Mouse (Mus musculus): ENCODE data around the gene Fopnl. TPM values are rescaled to one million over a fixed set of nuclear protein-coding genes. Genes with fewer than 3 reads are reported as not detected.

Gene Fopnl
- polyA plus RNA-seq, 1 experiment from 2014 or later: 176 TPM

DNA sequence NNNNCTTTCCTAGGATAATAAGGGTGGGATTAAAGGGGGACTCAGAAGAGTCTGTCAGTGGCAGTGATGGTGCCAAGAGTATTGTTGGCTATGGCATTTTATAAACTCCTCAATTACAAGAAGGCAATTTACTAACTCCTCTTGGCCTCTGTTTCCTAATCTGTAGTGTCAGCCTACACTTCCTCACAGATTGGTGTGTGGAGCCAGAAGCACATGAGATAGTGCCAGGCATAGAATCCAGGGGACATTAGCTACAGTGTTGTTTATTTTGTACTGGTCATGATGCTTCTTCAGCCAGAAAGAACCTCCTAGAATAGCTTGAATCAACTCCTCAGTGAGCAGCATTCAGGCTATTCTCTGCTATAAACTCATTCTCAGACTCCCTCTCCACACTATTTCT lies 34.4 kb upstream of the Fopnl start:
- H3K27ac ChIP-seq: no peak overlapping the region
- H3K4me3 ChIP-seq (replicated peaks): no peak overlapping the region
- no peaks in the 10 kb centered on the region for H3K36me3 ChIP-seq (replicated peaks)
- ATAC-seq (ENCODE audit: low FRiP score): no peak
- H3K9ac ChIP-seq: no peak overlapping the region
- no peak overlapping the region for H3K4me2 ChIP-seq
- H3K27me3 ChIP-seq: no peaks in the 10 kb centered on the region
- H3K9me3 ChIP-seq: no peaks in the 10 kb centered on the region
- H3K4me1 ChIP-seq: no peaks in the 10 kb centered on the region

DNA sequence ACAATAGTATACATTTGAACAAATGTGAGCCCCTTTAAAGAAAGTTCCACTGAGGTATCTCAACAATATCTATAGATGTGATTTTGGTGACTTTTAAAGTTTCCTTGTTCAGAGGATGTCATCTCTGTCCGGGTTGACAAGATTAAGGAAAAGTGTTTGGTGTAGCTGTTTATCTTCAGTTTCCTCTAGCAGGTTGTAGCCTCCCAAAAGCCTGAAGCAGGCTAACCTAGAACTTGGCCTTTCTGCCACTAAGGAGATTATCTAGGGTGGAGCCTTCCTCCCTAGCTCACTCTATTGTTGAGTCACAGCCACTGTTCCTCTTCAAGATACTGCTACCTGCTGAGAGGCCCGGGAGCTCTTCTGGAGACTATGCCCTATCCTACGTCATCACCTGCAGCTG lies 27.8 kb upstream of the Fopnl start:
- 68% methylated on average over 3 of the region's 3 CpGs for WGBS
- Histone ChIP-seq H3K4me3 (replicated peaks) (no peak overlapping the region), H3K27ac (no peak overlapping the region), H3K36me3 (replicated peaks) (no peaks in the 10 kb centered on the region), H3K9me3 (no peaks in the 10 kb centered on the region), H3K4me1 (no peaks in the 10 kb centered on the region), H3K9ac (no peak overlapping the region), H3K4me2 (no peak overlapping the region), H3K27me3 (no peaks in the 10 kb centered on the region)
- no peak for ATAC-seq (ENCODE audit: low FRiP score)

GRCm38 (mm10) chr16:14328156-14328555 lies 11.0 kb upstream of the Fopnl start:
- H3K9ac ChIP-seq: no peak overlapping the region
- no peak overlapping the region for H3K4me3 ChIP-seq (replicated peaks)
- H3K4me1 ChIP-seq: no peaks in the 10 kb centered on the region
- no peaks in the 10 kb centered on the region for H3K27me3 ChIP-seq
- H3K27ac ChIP-seq: no peak overlapping the region
- no peaks in the 10 kb centered on the region for H3K36me3 ChIP-seq (replicated peaks)
- ATAC-seq (ENCODE audit: low FRiP score): no peak
- H3K9me3 ChIP-seq: no peaks in the 10 kb centered on the region
- H3K4me2 ChIP-seq: no peak overlapping the region
- WGBS: 56% methylated on average over 1 of the region's 1 CpGs

DNA sequence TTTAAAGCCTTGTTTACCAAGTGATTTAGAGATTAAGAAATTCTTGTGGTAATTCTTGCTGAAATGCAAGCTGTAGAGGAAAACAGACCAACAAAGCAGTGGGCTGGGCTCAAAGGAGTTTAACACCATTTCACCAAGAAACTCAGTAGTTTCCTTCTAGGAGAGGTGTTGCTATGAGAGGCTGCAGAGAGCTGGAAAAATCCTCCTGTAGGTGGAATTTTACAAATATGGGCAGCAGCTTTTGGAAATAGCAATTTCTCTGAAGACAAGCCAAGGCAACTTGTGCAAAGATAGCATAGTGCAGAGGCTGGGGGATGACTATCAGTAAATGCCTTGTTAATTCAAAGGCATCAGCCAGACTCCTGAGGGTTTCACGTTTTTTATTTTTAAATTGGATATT lies 3.3 kb upstream of the Fopnl start:
- Histone ChIP-seq H3K27ac (no peak overlapping the region), H3K9me3 (no peaks in the 10 kb centered on the region), H3K4me1 (peaks cover 11% of the 10 kb centered on the region), H3K4me3 (replicated peaks) (no peak overlapping the region), H3K9ac (no peak overlapping the region), H3K27me3 (peaks cover 15% of the 10 kb centered on the region), H3K4me2 (no peak overlapping the region), H3K36me3 (replicated peaks) (no peaks in the 10 kb centered on the region)
- ATAC-seq (ENCODE audit: low FRiP score): no peak
- WGBS: 50% methylated on average over 1 of the region's 1 CpGs

DNA sequence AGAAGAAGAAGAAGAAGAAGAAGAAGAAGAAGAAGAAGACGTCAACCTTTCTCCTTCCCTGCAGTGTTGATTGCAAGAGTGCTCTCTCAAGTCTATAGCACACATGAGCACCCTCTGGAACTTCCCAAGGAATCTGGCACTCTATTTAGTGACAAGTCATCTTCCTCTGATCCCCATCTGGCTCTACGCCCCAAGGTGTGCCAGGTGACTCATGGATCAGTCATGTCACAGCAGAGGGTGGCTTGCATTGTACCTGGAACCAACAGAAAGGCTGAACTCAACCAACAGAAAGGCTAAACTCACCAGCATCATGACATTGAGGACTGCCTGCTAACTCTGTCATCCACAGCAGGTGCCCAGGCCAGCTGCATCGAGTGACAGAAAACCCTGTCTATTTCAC lies 2.5 kb upstream of the Fopnl start:
- H3K4me1 ChIP-seq: peaks cover 14% of the 10 kb centered on the region
- H3K9ac ChIP-seq: no peak overlapping the region
- H3K4me3 ChIP-seq (replicated peaks): no peak overlapping the region
- no peak for ATAC-seq (ENCODE audit: low FRiP score)
- H3K4me2 ChIP-seq: no peak overlapping the region
- H3K9me3 ChIP-seq: no peaks in the 10 kb centered on the region
- H3K36me3 ChIP-seq (replicated peaks): no peaks in the 10 kb centered on the region
- H3K27ac ChIP-seq: no peak overlapping the region
- 88% methylated on average over 3 of the region's 3 CpGs for WGBS
- H3K27me3 ChIP-seq: peaks cover 15% of the 10 kb centered on the region

GRCm38 (mm10) chr16:14312914-14313313 lies 4.3 kb downstream of the Fopnl start:
- H3K27ac ChIP-seq: no peak overlapping the region
- no peak overlapping the region for H3K4me3 ChIP-seq (replicated peaks)
- no peak overlapping the region for H3K9ac ChIP-seq
- WGBS: 91% methylated on average over 7 of the region's 7 CpGs
- no peaks in the 10 kb centered on the region for H3K27me3 ChIP-seq
- H3K4me1 ChIP-seq: peaks cover 18% of the 10 kb centered on the region
- H3K9me3 ChIP-seq: no peaks in the 10 kb centered on the region
- H3K36me3 ChIP-seq (replicated peaks): peaks cover 49% of the 10 kb centered on the region
- no peak for ATAC-seq (ENCODE audit: low FRiP score)
- no peak overlapping the region for H3K4me2 ChIP-seq

- H3K27me3 ChIP-seq: no peaks in the 10 kb centered on the region
- H3K36me3 ChIP-seq (replicated peaks): peaks cover 60% of the 10 kb centered on the region
- ATAC-seq (ENCODE audit: low FRiP score): no peak
- H3K4me3 ChIP-seq (replicated peaks): no peak overlapping the region
- no peak overlapping the region for H3K4me2 ChIP-seq
- 51% methylated on average over 6 of the region's 6 CpGs for WGBS
- no peak overlapping the region for H3K27ac ChIP-seq
- no peak overlapping the region for H3K9ac ChIP-seq
- H3K9me3 ChIP-seq: no peaks in the 10 kb centered on the region
- H3K4me1 ChIP-seq: peaks cover 16% of the 10 kb centered on the region
These were observed 5.8 kb downstream of the Fopnl start for GRCm38 (mm10) chr16:14311371-14311770.

DNA sequence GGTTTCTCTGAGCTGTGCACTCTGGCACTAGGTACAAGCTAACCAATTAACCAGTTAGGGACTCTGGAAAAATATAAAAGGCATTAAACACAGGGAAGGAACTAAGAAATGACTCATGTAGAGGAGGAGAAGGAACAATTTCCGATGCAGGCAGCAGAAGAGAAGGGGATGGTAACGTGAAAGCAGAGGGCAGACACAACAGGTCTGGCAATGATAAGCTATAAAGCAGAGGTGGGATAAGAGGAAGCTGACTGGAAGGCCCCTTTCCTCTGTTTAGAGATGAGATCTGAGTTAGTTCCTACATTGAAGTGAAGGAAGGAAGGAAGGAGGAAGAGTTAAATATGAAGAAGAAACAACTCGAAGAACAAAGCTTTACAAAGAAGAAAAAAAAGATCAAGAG lies 7.4 kb downstream of the Fopnl start:
- H3K27ac ChIP-seq: no peak overlapping the region
- no peaks in the 10 kb centered on the region for H3K9me3 ChIP-seq
- no peak overlapping the region for H3K4me2 ChIP-seq
- WGBS: 89% methylated on average over 3 of the region's 3 CpGs
- 0 out of 2 replicates have a peak, but pooled peaks cover 5% of the 10 kb centered on the region for H3K4me1 ChIP-seq
- no peak overlapping the region for H3K9ac ChIP-seq
- H3K27me3 ChIP-seq: no peaks in the 10 kb centered on the region
- H3K4me3 ChIP-seq (replicated peaks): no peak overlapping the region
- no peak for ATAC-seq (ENCODE audit: low FRiP score)
- peaks cover 71% of the 10 kb centered on the region for H3K36me3 ChIP-seq (replicated peaks)

DNA sequence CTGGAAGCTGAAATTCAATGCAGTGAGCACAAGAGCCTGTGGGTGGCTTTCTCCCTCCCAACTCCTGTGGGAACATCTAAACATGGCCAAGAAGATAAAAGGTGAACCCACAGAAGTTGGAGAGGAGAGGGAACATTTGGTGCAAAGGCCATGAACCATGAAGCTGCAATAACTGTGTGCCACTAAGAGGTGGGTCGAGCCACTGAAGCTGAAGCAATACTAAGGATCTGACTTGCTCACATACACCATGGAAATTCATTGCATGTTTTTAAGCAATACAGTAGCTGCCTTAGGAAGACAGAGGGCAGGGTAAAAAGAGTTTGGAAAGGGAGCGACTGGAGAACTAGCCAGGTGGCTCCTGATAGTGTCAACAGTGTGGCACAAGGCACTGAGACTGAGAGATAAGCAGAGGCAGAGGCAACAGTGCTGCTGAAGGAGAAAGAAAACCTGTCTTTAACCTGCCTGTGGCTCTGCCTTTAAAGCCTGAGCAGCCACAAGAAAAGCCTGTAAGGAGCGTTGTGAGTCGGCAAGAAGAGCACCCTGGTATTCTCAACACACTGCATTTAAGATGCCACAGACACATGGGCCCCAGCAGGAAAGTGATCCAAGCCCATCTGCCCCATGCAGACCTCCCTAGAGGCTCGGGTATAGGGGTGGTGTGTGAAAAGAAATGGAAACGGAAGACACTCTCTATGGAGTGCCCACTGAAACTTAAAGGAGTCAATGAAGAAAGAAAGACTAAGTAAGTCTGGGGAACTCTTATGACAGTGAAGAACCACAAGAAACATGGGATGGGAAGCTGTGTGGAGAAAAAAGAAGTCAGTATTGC lies 8.7 kb downstream of the Fopnl start:
- Histone ChIP-seq H3K36me3 (replicated peaks) (peaks cover 78% of the 10 kb centered on the region), H3K4me2 (no peak overlapping the region), H3K4me3 (replicated peaks) (no peak overlapping the region), H3K9me3 (no peaks in the 10 kb centered on the region), H3K27me3 (no peaks in the 10 kb centered on the region), H3K4me1 (no peaks in the 10 kb centered on the region; the same call in 1 of the 2 replicates), H3K9ac (no peak overlapping the region), H3K27ac (no peak overlapping the region)
- 92% methylated on average over 6 of the region's 6 CpGs for WGBS
- no peak for ATAC-seq (ENCODE audit: low FRiP score)

- 97% methylated on average over 1 of the region's 1 CpGs for WGBS
These were observed 9.8 kb downstream of the Fopnl start for GRCm38 (mm10) chr16:14307373-14307772.

DNA sequence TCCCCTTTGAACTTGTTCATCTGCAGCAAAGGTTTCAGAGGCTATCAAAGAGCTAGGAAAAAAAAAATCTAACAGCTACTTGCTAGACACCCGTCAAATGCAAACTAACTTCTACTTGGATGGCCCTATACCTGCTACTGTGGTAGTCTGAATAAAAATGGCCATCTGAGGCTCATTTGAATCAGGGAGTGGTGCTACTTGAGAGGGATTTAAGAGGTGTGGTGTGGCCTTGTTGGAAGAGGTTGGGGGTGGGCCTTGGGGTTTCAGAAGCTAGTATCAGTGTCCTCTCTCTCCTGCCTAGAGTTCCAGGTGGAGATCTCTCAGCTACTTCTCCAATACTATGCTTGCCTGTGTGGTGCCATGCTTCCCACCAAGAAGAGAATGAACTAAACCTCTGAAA lies 10.8 kb downstream of the Fopnl start:
- no peak overlapping the region for H3K4me2 ChIP-seq
- 98% methylated on average over 1 of the region's 1 CpGs for WGBS
- no peaks in the 10 kb centered on the region for H3K9me3 ChIP-seq
- no peak overlapping the region for H3K27ac ChIP-seq
- no peak overlapping the region for H3K9ac ChIP-seq
- H3K4me3 ChIP-seq (replicated peaks): no peak overlapping the region
- H3K27me3 ChIP-seq: no peaks in the 10 kb centered on the region
- peaks cover 77% of the 10 kb centered on the region for H3K36me3 ChIP-seq (replicated peaks)
- ATAC-seq (ENCODE audit: low FRiP score): no peak
- H3K4me1 ChIP-seq: no peaks in the 10 kb centered on the region; the same call in 1 of the 2 replicates

More at GRCm38 (mm10) chr16:14307373-14307772, 9.8 kb downstream of the Fopnl start:
- Histone ChIP-seq H3K27me3 (no peaks in the 10 kb centered on the region), H3K9ac (no peak overlapping the region), H3K4me3 (replicated peaks) (no peak overlapping the region), H3K9me3 (no peaks in the 10 kb centered on the region), H3K4me1 (no peaks in the 10 kb centered on the region; the same call in 1 of the 2 replicates), H3K36me3 (replicated peaks) (peaks cover 77% of the 10 kb centered on the region), H3K27ac (no peak overlapping the region), H3K4me2 (no peak overlapping the region)
- ATAC-seq (ENCODE audit: low FRiP score): no peak

DNA sequence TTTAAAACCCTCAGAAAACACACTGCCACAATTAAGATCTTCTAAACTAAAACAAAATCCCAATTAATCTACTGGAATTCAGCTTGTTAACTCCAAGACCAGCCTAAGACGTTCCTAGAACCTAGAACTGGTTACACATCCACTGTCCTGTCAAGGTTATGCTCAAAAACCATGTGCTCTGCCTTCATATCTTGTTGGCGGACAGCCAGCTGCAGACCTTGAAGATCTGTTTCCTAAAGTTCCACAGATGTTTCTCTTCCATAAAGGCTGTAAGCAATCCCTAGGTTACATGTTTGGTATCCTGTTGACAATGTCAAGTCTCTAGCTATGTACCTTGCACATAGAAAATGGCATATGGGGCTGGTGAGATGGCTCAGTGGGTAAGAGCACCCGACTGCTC lies 12.4 kb downstream of the Fopnl start:
- Histone ChIP-seq H3K27ac (no peak overlapping the region), H3K4me3 (replicated peaks) (no peak overlapping the region), H3K9me3 (no peaks in the 10 kb centered on the region), H3K36me3 (replicated peaks) (peaks cover 80% of the 10 kb centered on the region), H3K4me2 (no peak overlapping the region), H3K27me3 (no peaks in the 10 kb centered on the region), H3K4me1 (no peaks in the 10 kb centered on the region; the same call in 1 of the 2 replicates), H3K9ac (no peak overlapping the region)
- 87% methylated on average over 3 of the region's 3 CpGs for WGBS
- ATAC-seq (ENCODE audit: low FRiP score): no peak

DNA sequence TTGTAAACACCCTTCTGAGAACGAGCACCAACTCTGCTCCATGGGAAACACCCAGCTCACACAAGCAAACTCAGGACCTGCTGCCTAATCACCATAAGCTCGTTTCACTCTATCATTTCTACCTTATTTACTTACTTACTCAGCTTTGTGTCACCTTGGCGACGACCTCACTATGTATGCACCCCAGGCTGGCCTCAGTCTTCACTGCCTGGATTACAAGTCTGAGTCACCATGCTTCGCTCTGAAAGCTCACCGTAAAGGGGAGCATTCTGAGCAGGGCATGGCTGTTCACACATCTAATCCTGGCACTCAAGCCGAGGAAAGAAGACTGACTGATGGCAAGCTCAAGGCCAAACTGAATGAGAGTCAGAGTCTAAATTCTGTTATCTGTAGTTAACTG lies 13.5 kb downstream of the Fopnl start:
- H3K9ac ChIP-seq: no peak overlapping the region
- WGBS: 77% methylated on average over 7 of the region's 7 CpGs
- H3K4me2 ChIP-seq: no peak overlapping the region
- no peak for ATAC-seq (ENCODE audit: low FRiP score)
- no peaks in the 10 kb centered on the region; the same call in 1 of the 2 replicates for H3K4me1 ChIP-seq
- no peak overlapping the region for H3K4me3 ChIP-seq (replicated peaks)
- no peaks in the 10 kb centered on the region for H3K27me3 ChIP-seq
- no peak overlapping the region for H3K27ac ChIP-seq
- H3K36me3 ChIP-seq (replicated peaks): peaks cover 85% of the 10 kb centered on the region
- H3K9me3 ChIP-seq: no peaks in the 10 kb centered on the region
